Mouse (Mus musculus) testis, postnatal 14 days (tissue): ENCODE results near the gene Fam186a.
"Not testable (repeated sequence)": the region's sequence is repeated elsewhere in the genome, so short reads cannot be mapped to it uniquely, and the experiment has no call there.

ENCODE experiments used
- DNase-seq: peaks from one replicate; pipeline ENCODE4 v3.0.0; 2021; ENCODE audit warnings: low spot score

Gene Fam186a

DNA sequence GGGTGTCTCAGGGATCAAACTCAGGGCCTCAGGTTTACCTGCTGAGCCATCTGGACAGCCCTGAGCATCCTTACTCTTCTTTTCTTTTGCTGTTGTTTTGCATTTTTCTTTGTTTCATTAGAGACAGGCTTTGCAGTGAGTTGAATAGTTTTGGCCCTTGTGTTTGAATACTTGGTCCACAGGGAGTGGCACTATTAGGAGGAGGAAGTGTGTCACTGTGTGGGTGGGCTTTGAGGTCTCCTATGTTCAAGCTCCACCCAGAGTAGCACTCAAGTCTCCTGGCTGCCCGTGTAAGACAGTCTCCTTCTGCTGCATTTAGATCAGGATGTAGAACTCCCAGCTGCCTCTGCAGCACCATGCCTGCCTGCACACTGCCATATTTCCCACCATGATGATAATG is 32.4 kb downstream of the Fam186a start:
- no peak for DNase-seq

- DNase-seq, result no peak
These were observed 35.6 kb downstream of the Fam186a start for GRCm38 (mm10) chr15:99931231-99931630.

GRCm38 (mm10) chr15:99919601-99920158 is 47.2 kb downstream of the Fam186a start:
- peak; percentile 30 for DNase-seq

GRCm38 (mm10) chr15:99917264-99917663 is 49.6 kb downstream of the Fam186a start:
- no peak for DNase-seq

- peak; percentile 60 for DNase-seq
These were observed 52.2 kb downstream of the Fam186a start for GRCm38 (mm10) chr15:99914613-99915012.

DNA sequence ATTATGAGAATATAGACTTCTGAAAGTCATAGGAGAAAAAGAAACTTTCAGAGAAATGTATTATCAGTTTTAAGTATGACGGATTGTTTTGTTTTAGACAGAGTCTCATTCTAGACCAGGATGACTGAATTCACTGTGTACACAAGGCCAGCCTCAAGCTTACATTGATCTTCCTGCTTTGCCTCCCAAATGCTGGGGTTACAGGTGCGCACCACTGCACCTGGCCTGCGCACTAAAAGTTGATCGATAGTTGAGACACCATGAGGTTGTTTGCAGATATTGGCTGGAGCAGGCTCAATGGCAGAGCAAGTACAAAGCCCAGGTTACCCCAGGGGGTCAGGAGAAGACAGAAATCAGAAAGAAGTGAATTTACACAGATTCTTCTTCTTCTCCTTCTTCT is 55.1 kb downstream of the Fam186a start:
- DNase-seq, result no peak

- DNase-seq, result peak; percentile 81
These were observed 57.4 kb downstream of the Fam186a start for GRCm38 (mm10) chr15:99909339-99909996.

- DNase-seq, result no peak
These were observed 59.3 kb downstream of the Fam186a start for GRCm38 (mm10) chr15:99907514-99907913.

GRCm38 (mm10) chr15:99907041-99907440 is 59.8 kb downstream of the Fam186a start:
- DNase-seq, result no peak

DNA sequence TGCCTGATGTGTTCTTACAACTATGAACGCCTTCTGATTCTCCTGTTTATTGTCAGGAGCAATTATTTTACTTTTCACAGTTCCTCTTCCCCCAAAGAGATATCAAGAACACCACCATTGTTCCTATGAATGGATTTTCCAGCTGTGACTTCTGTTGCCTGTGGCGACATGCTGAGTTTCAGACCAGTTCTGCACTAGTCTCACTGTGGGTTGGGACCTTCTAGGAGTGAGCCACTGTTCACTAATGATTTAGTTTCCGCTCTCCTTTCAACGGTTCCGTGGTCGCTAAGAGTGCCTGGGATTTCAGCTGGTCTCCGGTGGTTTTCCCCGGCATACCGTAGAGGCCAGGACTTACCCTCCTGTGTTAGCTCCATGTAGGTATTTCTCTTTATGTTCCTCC is 62.0 kb downstream of the Fam186a start:
- no peak for DNase-seq

GRCm38 (mm10) chr15:99904333-99904732 is 62.5 kb downstream of the Fam186a start:
- DNase-seq, result peak; percentile 53

- DNase-seq, result peak; percentile 68
These were observed 63.6 kb downstream of the Fam186a start for GRCm38 (mm10) chr15:99903227-99903626.

DNA sequence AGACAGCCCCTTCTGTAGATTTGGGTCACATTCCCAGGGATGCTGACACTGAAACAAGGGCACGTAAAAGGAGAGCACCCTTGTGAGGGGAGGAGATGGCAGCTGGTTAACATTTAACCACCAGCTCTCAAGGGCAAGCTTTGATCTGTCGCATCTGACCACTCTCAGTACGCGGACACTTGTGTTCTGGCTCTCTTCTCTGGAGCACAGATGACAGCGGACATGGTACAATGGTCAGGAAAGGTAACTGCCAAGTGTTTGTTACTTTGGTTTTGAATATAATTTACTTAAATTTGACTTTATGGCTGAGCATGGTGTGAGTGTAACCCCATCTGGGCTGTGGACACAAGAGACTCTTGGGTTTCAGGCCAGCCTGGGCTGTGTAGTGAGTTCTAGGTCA is 64.1 kb downstream of the Fam186a start:
- no peak for DNase-seq

- DNase-seq, result no peak
These were observed 70.2 kb downstream of the Fam186a start for GRCm38 (mm10) chr15:99896621-99897020.

- no peak for DNase-seq
These were observed 75.5 kb downstream of the Fam186a start for GRCm38 (mm10) chr15:99891355-99891754.

DNA sequence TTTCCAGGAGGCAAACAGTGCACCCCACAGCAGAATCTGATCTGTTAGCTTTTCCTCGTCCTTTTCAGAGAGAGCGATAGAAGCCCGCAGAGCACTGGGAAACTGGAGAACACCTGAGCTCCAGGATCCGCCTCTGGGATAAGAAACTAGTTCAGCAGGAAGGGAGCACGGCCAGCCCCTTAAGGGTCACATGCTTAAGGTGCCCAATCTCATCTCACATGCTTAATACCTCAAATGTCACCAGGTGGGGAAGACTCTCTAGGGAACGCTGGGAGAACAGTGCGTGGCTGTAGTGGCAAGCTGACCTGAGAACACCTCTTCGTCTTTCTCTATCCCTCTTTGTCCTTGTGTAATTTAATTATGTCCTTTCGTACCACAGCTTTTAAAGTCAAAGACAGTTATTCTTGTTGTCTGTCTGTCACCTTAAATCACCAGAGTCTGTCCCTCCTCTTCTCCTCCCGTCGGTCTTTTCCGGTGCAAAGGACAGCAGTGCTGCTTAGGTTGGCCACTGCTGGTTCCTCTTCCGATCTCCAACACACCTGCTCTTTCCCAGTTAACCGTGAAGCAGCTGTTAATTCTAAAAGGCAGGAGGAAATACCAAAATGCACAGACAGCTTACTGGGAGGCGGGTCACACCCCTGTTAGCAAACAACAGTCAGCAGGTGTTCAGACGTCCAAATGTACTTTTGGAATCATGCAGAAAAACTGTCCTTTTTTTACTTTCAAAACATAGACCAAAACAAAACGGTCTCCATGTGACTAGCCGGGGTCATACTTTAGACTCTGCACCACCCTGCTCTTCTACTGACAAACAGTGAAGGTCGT is 76.2 kb downstream of the Fam186a start:
- no peak for DNase-seq

- DNase-seq, result no peak
These were observed 77.5 kb downstream of the Fam186a start for GRCm38 (mm10) chr15:99889275-99889874.

- DNase-seq, result not testable (repeated sequence)
These were observed 79.7 kb downstream of the Fam186a start for GRCm38 (mm10) chr15:99887130-99887529.

DNA sequence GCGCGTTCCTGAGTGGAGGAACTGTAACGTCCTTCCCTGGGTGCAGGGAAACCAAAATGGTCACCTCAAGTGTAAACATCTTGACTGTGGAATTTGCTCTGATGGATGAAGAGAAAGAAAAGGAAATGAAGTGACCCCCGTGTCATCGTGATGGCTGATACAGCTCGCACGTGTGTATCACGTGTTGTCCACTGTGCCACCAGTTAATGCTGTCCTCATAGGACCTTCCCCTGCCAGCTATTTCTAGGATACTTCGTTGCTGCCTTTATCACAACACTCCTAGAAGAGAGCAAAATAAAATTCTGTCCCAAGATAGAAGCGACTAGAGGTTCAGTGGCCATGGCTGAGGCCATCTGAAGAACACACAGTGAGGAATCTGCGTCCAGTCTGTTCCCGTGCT is 82.8 kb downstream of the Fam186a start:
- no peak for DNase-seq

DNA sequence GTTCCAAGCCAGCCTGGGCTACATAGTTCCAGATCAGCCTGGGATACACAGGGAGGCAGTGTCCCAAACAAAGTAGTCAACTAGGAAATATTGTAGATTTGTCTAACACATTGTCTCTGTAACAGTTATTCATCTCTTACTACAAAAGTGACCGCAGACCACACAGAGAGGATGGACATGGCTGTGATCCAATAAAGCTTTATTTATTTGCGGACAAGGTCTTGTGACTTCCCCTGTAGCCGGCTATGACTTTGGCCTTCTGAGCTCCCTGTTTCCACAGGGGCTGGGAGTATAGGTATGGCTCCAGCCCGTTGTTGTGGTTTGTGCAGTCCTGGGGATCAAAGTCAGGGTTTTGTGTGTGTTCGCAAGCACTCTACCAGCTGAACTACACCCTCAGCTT is 88.3 kb downstream of the Fam186a start:
- no peak for DNase-seq

GRCm38 (mm10) chr15:99875334-99875869 is 91.5 kb downstream of the Fam186a start, which contains the start of gene Lima1:
Gene Lima1, minus strand, starts transcription at chr15:99875456.
- peak; percentile 83 for DNase-seq

- DNase-seq, result no peak
These were observed 92.1 kb downstream of the Fam186a start for GRCm38 (mm10) chr15:99874612-99875333.
